Mouse (Mus musculus) lung, embryonic 16.5 days (tissue): ENCODE measurements around the gene Nrip2. TPM values are rescaled to one million over a fixed set of nuclear protein-coding genes. Genes with fewer than 3 reads are reported as not detected.
A peak's percentile ranks its signal among the peaks of the same experiment; 100 is the strongest.

Source experiments
- ATAC-seq: fragments of 200-750 bp; cut with Nextera tagmentation; 2 replicates; pipeline ENCODE4 v1.8.0; 2017; ENCODE audit warnings: low read depth, mild to moderate bottlenecking, moderate library complexity
- H3K27ac ChIP-seq: fragments of 300-500 bp; sonication (generic); 2 replicates; pipeline ENCODE4 v1.5.1; 2014; ENCODE audit warnings: mild to moderate bottlenecking, control low read depth, low read length
- H3K27me3 ChIP-seq: fragments of 300-500 bp; sonication (generic); 2 replicates; pipeline ENCODE4 v1.6.1; 2014; ENCODE audit warnings: low read depth, low read length, mixed read lengths; ENCODE audit not compliant: control insufficient read depth, insufficient read depth
- H3K36me3 ChIP-seq: fragments of 300-500 bp; sonication (generic); 2 replicates; pipeline ENCODE4 v1.6.1; 2014; ENCODE audit warnings: low read length; ENCODE audit not compliant: control insufficient read depth, insufficient read depth
- H3K4me1 ChIP-seq: fragments of 300-500 bp; sonication (generic); replicated peaks from 2 replicates; pipeline ENCODE4 v1.6.1; 2014; ENCODE audit warnings: low read length, mixed read lengths; ENCODE audit not compliant: control insufficient read depth, insufficient read depth
- H3K4me2 ChIP-seq: fragments of 300-500 bp; sonication (generic); 2 replicates; pipeline ENCODE4 v1.6.1; 2014; ENCODE audit warnings: low read depth, low read length, control low read depth
- H3K4me3 ChIP-seq: fragments of 300-500 bp; sonication (generic); 2 replicates; pipeline ENCODE4 v1.5.1; 2014; ENCODE audit warnings: mild to moderate bottlenecking, low read length, control low read depth
- H3K9ac ChIP-seq: fragments of 300-500 bp; sonication (generic); 2 replicates; pipeline ENCODE4 v1.6.1; 2014; ENCODE audit warnings: low read length, control low read depth
- H3K9me3 ChIP-seq: fragments of 300-500 bp; sonication (generic); 2 replicates; pipeline ENCODE4 v1.6.1; 2016; ENCODE audit warnings: low read length; ENCODE audit not compliant: control insufficient read depth
- WGBS: fragments of 180-500 bp; shearing (Covaris S2); extraction: QIAGEN DNeasy Blood & Tissue Kit; methylation state at CpG from one replicate; pipeline ENCODE4 v1.1.7; 2014; 5-methylcytosine and 5-hydroxymethylcytosine counted together
- polyA plus RNA-seq: library from polyadenylated mRNA; unstranded; fragments of >200 nt; fragmentation: Nextera tagmentation; extraction: Ambion mirVana; gene quantifications from 2 replicates; pipeline ENCODE4 v1.2.1, GENCODE M21; 2015

Nrip2 gene
- polyA plus RNA-seq, 1 experiment from 2014 or later, result 3.5 TPM

- no peak overlapping the region for H3K9ac ChIP-seq
- no peaks in the 10 kb centered on the region for H3K27me3 ChIP-seq
- WGBS, result 14% methylated on average over 3 of the region's 3 CpGs
- no peak overlapping the region for H3K4me3 ChIP-seq
- peaks cover 37% of the 10 kb centered on the region for H3K36me3 ChIP-seq
- no peaks in the 10 kb centered on the region for H3K4me1 ChIP-seq
- H3K9me3 ChIP-seq, result no peaks in the 10 kb centered on the region
- no peak overlapping the region for H3K4me2 ChIP-seq
- ATAC-seq, result peak; percentile 24; the same call in 1 of the 2 replicates
- no peak overlapping the region for H3K27ac ChIP-seq
Measured at GRCm38 (mm10) chr6:128411115-128411514, 12.0 kb downstream of the Nrip2 start.

GRCm38 (mm10) chr6:128416169-128416568, 17.1 kb downstream of the Nrip2 start:
- ATAC-seq, result no peak
- Histone ChIP-seq H3K36me3 (peaks cover 12% of the 10 kb centered on the region; the same call in 1 of the 2 replicates), H3K9ac (no peak overlapping the region), H3K27ac (no peak overlapping the region), H3K4me2 (no peak overlapping the region), H3K4me1 (no peaks in the 10 kb centered on the region), H3K9me3 (no peaks in the 10 kb centered on the region), H3K4me3 (no peak overlapping the region), H3K27me3 (no peaks in the 10 kb centered on the region)
- 87% methylated on average over 5 of the region's 5 CpGs for WGBS

DNA sequence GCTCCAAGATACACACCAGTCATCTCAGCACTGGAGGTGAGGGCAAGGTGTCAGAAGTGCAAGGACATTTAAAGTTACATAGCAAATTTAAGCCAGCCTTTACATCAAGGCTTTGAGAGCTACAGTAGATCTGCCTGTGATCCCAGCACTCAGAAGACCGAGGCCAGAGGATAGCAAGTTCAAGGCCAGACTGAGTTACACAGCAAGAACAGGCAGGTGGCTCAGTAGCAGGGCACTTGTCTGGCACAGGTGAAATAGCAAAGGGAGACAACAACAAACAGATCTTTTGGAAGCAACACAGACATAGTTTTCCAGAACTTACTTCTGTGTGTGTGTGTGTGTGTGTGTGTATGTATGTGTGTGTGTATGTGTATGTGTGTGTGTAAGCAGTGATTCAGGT, 19.0 kb downstream of the Nrip2 start:
- no peak overlapping the region for H3K27ac ChIP-seq
- H3K4me3 ChIP-seq, result no peak overlapping the region
- 96% methylated on average over 1 of the region's 1 CpGs for WGBS

GRCm38 (mm10) chr6:128421036-128421435, 21.9 kb downstream of the Nrip2 start:
- no peaks in the 10 kb centered on the region for H3K9me3 ChIP-seq
- H3K27me3 ChIP-seq, result no peaks in the 10 kb centered on the region
- no peak overlapping the region for H3K27ac ChIP-seq
- H3K4me1 ChIP-seq, result 0 out of 2 replicates have a peak, but pooled peaks cover 4% of the 10 kb centered on the region
- ATAC-seq, result no peak
- no peak overlapping the region for H3K4me2 ChIP-seq
- no peaks in the 10 kb centered on the region for H3K36me3 ChIP-seq
- H3K9ac ChIP-seq, result no peak overlapping the region
- H3K4me3 ChIP-seq, result no peak overlapping the region
- WGBS, result 82% methylated on average over 2 of the region's 2 CpGs

More for the DNA sequence above, 19.0 kb downstream of the Nrip2 start:
- Histone ChIP-seq H3K9ac (no peak overlapping the region), H3K27me3 (no peaks in the 10 kb centered on the region), H3K4me1 (no peaks in the 10 kb centered on the region), H3K36me3 (peaks cover 3% of the 10 kb centered on the region; the same call in 1 of the 2 replicates), H3K4me2 (no peak overlapping the region), H3K9me3 (no peaks in the 10 kb centered on the region)
- ATAC-seq, result no peak

- Histone ChIP-seq H3K4me1 (0 out of 2 replicates have a peak, but pooled peaks cover 4% of the 10 kb centered on the region), H3K9ac (no peak overlapping the region), H3K36me3 (no peaks in the 10 kb centered on the region), H3K4me2 (no peak overlapping the region), H3K27me3 (no peaks in the 10 kb centered on the region), H3K4me3 (no peak overlapping the region), H3K27ac (no peak overlapping the region), H3K9me3 (no peaks in the 10 kb centered on the region)
- no peak for ATAC-seq
- WGBS, result 85% methylated on average over 3 of the region's 3 CpGs
Measured at GRCm38 (mm10) chr6:128421480-128421879, 22.4 kb downstream of the Nrip2 start.

DNA sequence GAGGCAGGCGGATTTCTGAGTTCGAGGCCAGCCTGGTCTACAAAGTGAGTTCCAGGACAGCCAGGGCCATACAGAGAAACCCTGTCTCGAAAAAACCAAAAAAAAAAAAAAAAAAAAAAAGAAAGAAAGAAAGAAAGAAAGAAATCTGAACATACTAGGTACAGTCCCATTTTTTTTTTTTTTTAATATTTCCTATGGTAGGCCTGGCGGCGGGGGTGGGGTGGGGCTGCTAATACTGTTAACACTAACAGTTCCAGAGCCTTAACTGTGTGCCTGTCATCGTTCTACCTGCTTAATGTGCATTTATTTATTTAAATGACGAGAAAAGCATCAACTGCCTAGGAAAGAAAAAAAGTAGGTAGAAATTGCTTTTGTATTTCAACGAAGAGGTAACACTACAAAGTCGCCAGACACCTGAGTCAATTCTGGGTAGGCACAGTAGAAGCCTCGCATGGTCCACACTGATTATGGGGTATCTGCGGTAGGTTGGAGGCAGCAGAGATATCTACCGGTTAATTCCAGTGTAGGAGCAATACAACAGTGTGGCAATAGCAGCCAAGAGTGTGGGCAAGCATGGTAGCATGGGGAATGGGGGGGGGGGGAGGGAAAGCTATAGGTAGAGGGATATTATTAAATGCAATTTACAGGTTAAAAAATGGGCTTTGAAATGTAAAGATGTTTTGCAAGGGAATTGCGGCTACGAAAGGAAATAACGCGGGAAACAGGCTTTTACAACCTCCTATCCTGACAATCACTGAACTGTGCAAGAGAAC, 24.6 kb downstream of the Nrip2 start:
- Histone ChIP-seq H3K27ac (peak overlapping the region; percentile 95), H3K4me3 (peak overlapping the region; percentile 73), H3K36me3 (peaks cover 7% of the 10 kb centered on the region), H3K4me1 (0 out of 2 replicates have a peak, but pooled peaks cover 4% of the 10 kb centered on the region), H3K27me3 (no peaks in the 10 kb centered on the region), H3K4me2 (peak overlapping the region; percentile 82), H3K9me3 (no peaks in the 10 kb centered on the region), H3K9ac (peak overlapping the region; percentile 89)
- WGBS, result 34% methylated on average over 15 of the region's 16 CpGs
- peak; percentile 41 for ATAC-seq

GRCm38 (mm10) chr6:128424269-128425019, 25.3 kb downstream of the Nrip2 start, which contains the start of gene Itfg2:
Gene Itfg2 (minus strand): TSS chr6:128424931.
- H3K27me3 ChIP-seq, result no peaks in the 10 kb centered on the region
- peaks cover 11% of the 10 kb centered on the region for H3K36me3 ChIP-seq
- H3K4me3 ChIP-seq, result peak within 1 kb of the TSS; percentile 73
- peak within 1 kb of the TSS; percentile 95 for H3K27ac ChIP-seq
- under 1% methylated on average over 42 of the region's 42 CpGs for WGBS
- peak within 1 kb of the TSS; percentile 82 for H3K4me2 ChIP-seq
- peak; percentile 97 for ATAC-seq
- no peaks in the 10 kb centered on the region for H3K9me3 ChIP-seq
- peak within 1 kb of the TSS; percentile 89 for H3K9ac ChIP-seq
- 0 out of 2 replicates have a peak, but pooled peaks cover 4% of the 10 kb centered on the region for H3K4me1 ChIP-seq

GRCm38 (mm10) chr6:128425046-128425445, 25.9 kb downstream of the Nrip2 start:
- Histone ChIP-seq H3K9me3 (no peaks in the 10 kb centered on the region), H3K4me2 (peak overlapping the region; percentile 69), H3K27ac (peak overlapping the region; percentile 95), H3K27me3 (no peaks in the 10 kb centered on the region), H3K9ac (peak overlapping the region; percentile 89), H3K36me3 (peaks cover 15% of the 10 kb centered on the region), H3K4me1 (0 out of 2 replicates have a peak, but pooled peaks cover 4% of the 10 kb centered on the region), H3K4me3 (peak overlapping the region; percentile 73)
- ATAC-seq, result no peak
- 15% methylated on average over 9 of the region's 9 CpGs for WGBS

DNA sequence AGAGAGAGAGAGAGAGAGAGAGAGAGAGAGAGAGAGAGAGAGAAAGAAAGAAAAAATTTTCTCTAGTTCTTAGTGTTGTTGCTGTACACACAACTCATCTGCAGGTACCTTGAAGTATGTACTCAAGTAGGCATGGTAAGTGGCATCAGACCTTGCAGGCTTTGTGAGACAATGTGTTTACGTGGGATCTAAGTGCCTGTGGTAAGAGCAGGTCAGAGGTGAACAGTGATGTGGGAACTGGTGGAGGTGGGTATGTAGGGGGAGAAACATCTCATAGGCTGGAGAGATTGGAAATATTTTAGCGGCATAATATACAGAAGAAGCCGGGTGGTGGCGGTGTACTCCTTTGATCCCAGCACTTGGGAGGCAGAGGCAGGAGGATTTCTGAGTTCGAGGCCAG, 28.5 kb downstream of the Nrip2 start:
- no peaks in the 10 kb centered on the region for H3K9me3 ChIP-seq
- H3K9ac ChIP-seq, result no peak overlapping the region
- WGBS, result 87% methylated on average over 5 of the region's 5 CpGs
- peaks cover 4% of the 10 kb centered on the region; the same call in 1 of the 2 replicates for H3K4me1 ChIP-seq
- H3K4me3 ChIP-seq, result no peak overlapping the region
- H3K4me2 ChIP-seq, result no peak overlapping the region
- peaks cover 37% of the 10 kb centered on the region for H3K36me3 ChIP-seq
- H3K27ac ChIP-seq, result no peak overlapping the region
- no peak for ATAC-seq
- no peaks in the 10 kb centered on the region for H3K27me3 ChIP-seq
